Mouse (Mus musculus): ENCODE data around the gene Ubr7. TPM values are rescaled to one million over a fixed set of nuclear protein-coding genes. Genes with fewer than 3 reads are reported as not detected.

The Ubr7 gene
- polyA plus RNA-seq, 1 experiment from 2014 or later: 25.6 TPM

Other genes with a start within 250 kb of the Ubr7 start
- gene Chga, start 203.0 kb upstream of the Ubr7 start, polyA plus RNA-seq (2015; fragmentation: Nextera tagmentation; extraction: Ambion mirVana): 0.38 and 12.0 TPM in 2 replicates
- gene Itpk1, start 53.0 kb upstream of the Ubr7 start, polyA plus RNA-seq (2015; fragmentation: Nextera tagmentation; extraction: Ambion mirVana): 4.8 and 9.2 TPM in 2 replicates
- 13.1 and 20.1 TPM in 2 replicates for gene Moap1, start 14.3 kb upstream of the Ubr7 start, polyA plus RNA-seq (2015; fragmentation: Nextera tagmentation; extraction: Ambion mirVana)
- 6.9 and 7.1 TPM in 2 replicates for gene Tmem251, start 14.2 kb upstream of the Ubr7 start, polyA plus RNA-seq (2015; fragmentation: Nextera tagmentation; extraction: Ambion mirVana)
- gene Gm28051, start 202 bp upstream of the Ubr7 start, polyA plus RNA-seq (2015; fragmentation: Nextera tagmentation; extraction: Ambion mirVana): not detected in 2 replicates
- 22.2 and 24.0 TPM in 2 replicates for gene Gon7, start 164 bp upstream of the Ubr7 start, polyA plus RNA-seq (2015; fragmentation: Nextera tagmentation; extraction: Ambion mirVana)
- 15.6 TPM in 2 replicates for gene Gm20604, start 705 bp downstream of the Ubr7 start, polyA plus RNA-seq (2015; fragmentation: Nextera tagmentation; extraction: Ambion mirVana)
- 11.9 and 13.6 TPM in 2 replicates for gene Btbd7, start 120.5 kb downstream of the Ubr7 start, polyA plus RNA-seq (2015; fragmentation: Nextera tagmentation; extraction: Ambion mirVana)
- gene Cox8c, start 141.3 kb downstream of the Ubr7 start, polyA plus RNA-seq (2015; fragmentation: Nextera tagmentation; extraction: Ambion mirVana): not detected in 2 replicates
- gene Unc79, start 190.9 kb downstream of the Ubr7 start, polyA plus RNA-seq (2015; fragmentation: Nextera tagmentation; extraction: Ambion mirVana): 0.16 and 0.52 TPM in 2 replicates

All from heart, embryonic 15.5 days (tissue).